Mouse (Mus musculus) hindlimb bud, embryonic 11.5 days (tissue): ENCODE results near the gene Daam1.

ENCODE experiments used
- DNase-seq: peaks from one replicate; pipeline ENCODE4 v3.0.0-alpha.2; 2012; ENCODE audit warnings: low read depth, low spot score; ENCODE audit errors: extremely low spot score

Daam1 gene

GRCm38 (mm10) chr12:71892996-71893605, 62.2 kb downstream of the Daam1 start:
- no peak for DNase-seq

GRCm38 (mm10) chr12:71898231-71898630, 67.4 kb downstream of the Daam1 start:
- no peak for DNase-seq

GRCm38 (mm10) chr12:71898666-71899520, 68.0 kb downstream of the Daam1 start:
- DNase-seq = no peak

- no peak for DNase-seq
Measured at GRCm38 (mm10) chr12:71899566-71899965, 68.7 kb downstream of the Daam1 start.

- DNase-seq = no peak
Measured at GRCm38 (mm10) chr12:71901211-71901610, 70.3 kb downstream of the Daam1 start.

- DNase-seq = no peak
Measured at GRCm38 (mm10) chr12:71901859-71902258, 71.0 kb downstream of the Daam1 start.

- no peak for DNase-seq
Measured at GRCm38 (mm10) chr12:71902317-71902716, 71.4 kb downstream of the Daam1 start.

GRCm38 (mm10) chr12:71903218-71903617, 72.3 kb downstream of the Daam1 start:
- no peak for DNase-seq

- DNase-seq = no peak
Measured at GRCm38 (mm10) chr12:71904310-71904709, 73.4 kb downstream of the Daam1 start.

GRCm38 (mm10) chr12:71904926-71905325, 74.0 kb downstream of the Daam1 start:
- no peak for DNase-seq

GRCm38 (mm10) chr12:71905640-71906320, 74.9 kb downstream of the Daam1 start:
- DNase-seq = no peak

GRCm38 (mm10) chr12:71906582-71907267, 75.8 kb downstream of the Daam1 start:
- no peak for DNase-seq

- no peak for DNase-seq
Measured at GRCm38 (mm10) chr12:71908984-71909383, 78.1 kb downstream of the Daam1 start.

- DNase-seq = no peak
Measured at GRCm38 (mm10) chr12:71910246-71910645, 79.4 kb downstream of the Daam1 start.

GRCm38 (mm10) chr12:71912262-71912661, 81.4 kb downstream of the Daam1 start:
- no peak for DNase-seq

- DNase-seq = no peak
Measured at GRCm38 (mm10) chr12:71919156-71919555, 88.3 kb downstream of the Daam1 start.

- no peak for DNase-seq
Measured at GRCm38 (mm10) chr12:71919962-71920361, 89.1 kb downstream of the Daam1 start.

- DNase-seq = no peak
Measured at GRCm38 (mm10) chr12:71922827-71923381, 92.0 kb downstream of the Daam1 start.

- DNase-seq = no peak
Measured at GRCm38 (mm10) chr12:71924978-71925529, 94.2 kb downstream of the Daam1 start.

GRCm38 (mm10) chr12:71925990-71926700, 95.3 kb downstream of the Daam1 start:
- no peak for DNase-seq
